Mouse (Mus musculus): ENCODE results near the gene Chrne. TPM values are rescaled to one million over a fixed set of nuclear protein-coding genes. Genes with fewer than 3 reads are reported as not detected.
"Not testable (repeated sequence)": the region's sequence is repeated elsewhere in the genome, so short reads cannot be mapped to it uniquely, and the experiment has no call there.

The Chrne gene
- polyA plus RNA-seq, 1 experiment from 2014 or later = not detected

- H3K27ac ChIP-seq (replicated peaks; ENCODE audit: low read depth, low read length) = no peak overlapping the region
- WGBS = 83% methylated on average over 9 of the region's 9 CpGs
- H3K9me3 ChIP-seq (ENCODE audit: control insufficient read depth, low read length) = no peaks in the 10 kb centered on the region
- peaks cover 3% of the 10 kb centered on the region for H3K4me1 ChIP-seq (ENCODE audit: control insufficient read depth, insufficient read depth, low read length)
- no peak overlapping the region for H3K4me2 ChIP-seq (ENCODE audit: low read depth, severe bottlenecking)
- no peak overlapping the region for H3K4me3 ChIP-seq (ENCODE audit: low read depth, low read length)
- no peak overlapping the region for H3K9ac ChIP-seq (ENCODE audit: low read length)
- H3K27me3 ChIP-seq (ENCODE audit: control insufficient read depth, insufficient read depth, low read length) = no peaks in the 10 kb centered on the region
- no peaks in the 10 kb centered on the region for H3K36me3 ChIP-seq (ENCODE audit: control insufficient read depth, insufficient read depth, low read length)
- DNase-seq (ENCODE audit: low spot score) (no peak), ATAC-seq (ENCODE audit: insufficient number of reproducible peaks, low FRiP score, low TSS enrichment, low read depth) (no peak)
Measured at GRCm38 (mm10) chr11:70579710-70580357, 39.2 kb downstream of the Chrne start.

GRCm38 (mm10) chr11:70578962-70579361 lies 40.1 kb downstream of the Chrne start:
- Histone ChIP-seq H3K4me3 (ENCODE audit: low read depth, low read length) (no peak overlapping the region), H3K9ac (ENCODE audit: low read length) (no peak overlapping the region), H3K4me2 (ENCODE audit: low read depth, severe bottlenecking) (no peak overlapping the region), H3K9me3 (ENCODE audit: control insufficient read depth, low read length) (no peaks in the 10 kb centered on the region), H3K27me3 (ENCODE audit: control insufficient read depth, insufficient read depth, low read length) (no peaks in the 10 kb centered on the region), H3K4me1 (ENCODE audit: control insufficient read depth, insufficient read depth, low read length) (0 out of 2 replicates have a peak, but pooled peaks cover 2% of the 10 kb centered on the region), H3K36me3 (ENCODE audit: control insufficient read depth, insufficient read depth, low read length) (no peaks in the 10 kb centered on the region), H3K27ac (replicated peaks; ENCODE audit: low read depth, low read length) (no peak overlapping the region)
- DNase-seq (ENCODE audit: low spot score) = no peak
- WGBS = 91% methylated on average over 6 of the region's 6 CpGs
- no peak for ATAC-seq (ENCODE audit: insufficient number of reproducible peaks, low FRiP score, low TSS enrichment, low read depth)

DNA sequence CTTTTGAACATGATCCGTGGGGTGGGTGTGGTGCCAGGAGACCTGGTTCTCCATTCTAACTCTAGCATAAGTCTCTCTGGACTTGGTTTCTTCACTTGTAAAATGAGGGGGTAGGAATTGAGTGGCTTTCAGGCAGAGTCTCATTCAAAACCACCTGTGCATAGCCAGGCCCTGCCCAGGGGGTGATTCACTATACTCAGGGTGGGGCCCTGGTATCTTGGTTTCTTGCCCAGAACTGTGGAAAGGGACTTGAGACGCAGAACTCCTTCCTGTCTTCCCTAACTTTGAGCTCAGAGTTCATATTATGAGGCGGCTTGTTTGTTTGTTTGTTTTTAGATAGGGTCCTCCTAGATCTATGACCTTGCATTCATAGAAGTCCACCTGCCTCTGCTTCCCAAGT lies 41.8 kb downstream of the Chrne start:
- Histone ChIP-seq H3K9me3 (ENCODE audit: control insufficient read depth, low read length) (no peaks in the 10 kb centered on the region), H3K4me2 (ENCODE audit: low read depth, severe bottlenecking) (no peak overlapping the region), H3K4me1 (ENCODE audit: control insufficient read depth, insufficient read depth, low read length) (0 out of 2 replicates have a peak, but pooled peaks cover 2% of the 10 kb centered on the region), H3K36me3 (ENCODE audit: control insufficient read depth, insufficient read depth, low read length) (no peaks in the 10 kb centered on the region), H3K9ac (ENCODE audit: low read length) (no peak overlapping the region), H3K27ac (replicated peaks; ENCODE audit: low read depth, low read length) (no peak overlapping the region), H3K4me3 (ENCODE audit: low read depth, low read length) (no peak overlapping the region), H3K27me3 (ENCODE audit: control insufficient read depth, insufficient read depth, low read length) (no peaks in the 10 kb centered on the region)
- ATAC-seq (ENCODE audit: insufficient number of reproducible peaks, low FRiP score, low TSS enrichment, low read depth) (no peak), DNase-seq (ENCODE audit: low spot score) (no peak)
- WGBS = 89% methylated on average over 3 of the region's 3 CpGs

- no peak for ATAC-seq (ENCODE audit: insufficient number of reproducible peaks, low FRiP score, low TSS enrichment, low read depth)
- 89% methylated on average over 6 of the region's 6 CpGs for WGBS
- no peaks in the 10 kb centered on the region for H3K27me3 ChIP-seq (ENCODE audit: control insufficient read depth, insufficient read depth, low read length)
Measured at GRCm38 (mm10) chr11:70573872-70574271, 45.1 kb downstream of the Chrne start.

DNA sequence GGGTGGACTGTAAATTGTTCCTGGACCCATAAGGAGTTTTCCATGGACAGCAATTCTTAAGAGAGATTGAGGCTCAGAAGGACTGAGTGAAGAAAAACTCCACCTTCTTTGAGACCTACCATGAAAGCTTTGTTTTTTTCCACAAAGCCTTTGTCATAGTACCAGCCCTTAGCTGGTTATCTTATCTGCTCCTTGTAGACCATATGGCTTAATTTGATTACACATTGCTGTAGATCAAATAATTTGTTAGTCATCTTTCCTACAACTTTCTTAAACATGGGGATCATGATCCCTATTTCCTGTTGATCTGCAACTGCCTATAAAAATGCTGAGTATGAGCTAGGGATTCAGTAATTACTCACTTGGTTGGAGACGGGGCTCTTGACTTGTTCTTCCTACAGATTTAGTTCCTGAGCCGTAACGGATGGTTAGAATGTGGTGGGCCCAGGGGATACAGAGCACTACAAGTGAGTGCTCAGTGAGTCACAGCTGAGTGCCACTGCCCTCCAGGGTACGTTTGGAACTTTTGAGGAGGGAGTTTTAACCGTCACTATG lies 46.6 kb downstream of the Chrne start:
- ATAC-seq (ENCODE audit: insufficient number of reproducible peaks, low FRiP score, low TSS enrichment, low read depth) (no peak), DNase-seq (ENCODE audit: low spot score) (no peak)
- Histone ChIP-seq H3K27ac (replicated peaks; ENCODE audit: low read depth, low read length) (no peak overlapping the region), H3K36me3 (ENCODE audit: control insufficient read depth, insufficient read depth, low read length) (peaks cover 2% of the 10 kb centered on the region; the same call in 1 of the 2 replicates), H3K4me3 (ENCODE audit: low read depth, low read length) (no peak overlapping the region), H3K9me3 (ENCODE audit: control insufficient read depth, low read length) (no peaks in the 10 kb centered on the region), H3K4me2 (ENCODE audit: low read depth, severe bottlenecking) (no peak overlapping the region), H3K9ac (ENCODE audit: low read length) (no peak overlapping the region), H3K27me3 (ENCODE audit: control insufficient read depth, insufficient read depth, low read length) (no peaks in the 10 kb centered on the region), H3K4me1 (ENCODE audit: control insufficient read depth, insufficient read depth, low read length) (0 out of 2 replicates have a peak, but pooled peaks cover 2% of the 10 kb centered on the region)
- 70% methylated on average over 5 of the region's 5 CpGs for WGBS

More at GRCm38 (mm10) chr11:70573872-70574271, 45.1 kb downstream of the Chrne start:
- no peak for DNase-seq (ENCODE audit: low spot score)
- H3K36me3 ChIP-seq (ENCODE audit: control insufficient read depth, insufficient read depth, low read length) = no peaks in the 10 kb centered on the region
- no peaks in the 10 kb centered on the region for H3K9me3 ChIP-seq (ENCODE audit: control insufficient read depth, low read length)
- 0 out of 2 replicates have a peak, but pooled peaks cover 2% of the 10 kb centered on the region for H3K4me1 ChIP-seq (ENCODE audit: control insufficient read depth, insufficient read depth, low read length)
- no peak overlapping the region for H3K4me3 ChIP-seq (ENCODE audit: low read depth, low read length)
- H3K9ac ChIP-seq (ENCODE audit: low read length) = no peak overlapping the region
- H3K27ac ChIP-seq (replicated peaks; ENCODE audit: low read depth, low read length) = no peak overlapping the region
- H3K4me2 ChIP-seq (ENCODE audit: low read depth, severe bottlenecking) = no peak overlapping the region

DNA sequence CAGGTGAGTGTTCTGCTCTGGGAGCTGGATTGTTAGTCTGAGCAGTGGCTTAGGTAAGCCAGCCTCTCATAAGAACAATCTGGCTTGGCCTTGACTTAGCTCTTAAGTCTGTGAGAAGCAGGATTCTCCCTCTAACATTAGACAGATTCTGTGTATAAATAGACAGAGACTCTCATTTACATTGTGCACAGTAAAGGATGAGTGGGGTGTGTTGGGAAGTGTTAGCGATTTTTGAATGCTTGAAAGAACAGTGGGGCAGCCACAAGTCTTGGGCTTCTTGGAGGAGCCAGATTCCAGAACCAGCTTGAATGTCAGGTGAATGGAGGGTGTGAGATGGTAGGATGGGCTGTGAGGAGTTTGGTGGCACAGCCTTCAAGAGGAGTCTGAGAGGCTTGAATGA lies 47.4 kb downstream of the Chrne start:
- Histone ChIP-seq H3K4me3 (ENCODE audit: low read depth, low read length) (no peak overlapping the region), H3K27me3 (ENCODE audit: control insufficient read depth, insufficient read depth, low read length) (no peaks in the 10 kb centered on the region), H3K4me2 (ENCODE audit: low read depth, severe bottlenecking) (no peak overlapping the region), H3K9me3 (ENCODE audit: control insufficient read depth, low read length) (no peaks in the 10 kb centered on the region), H3K36me3 (ENCODE audit: control insufficient read depth, insufficient read depth, low read length) (peaks cover 2% of the 10 kb centered on the region; the same call in 1 of the 2 replicates), H3K27ac (replicated peaks; ENCODE audit: low read depth, low read length) (no peak overlapping the region), H3K4me1 (ENCODE audit: control insufficient read depth, insufficient read depth, low read length) (peaks cover 5% of the 10 kb centered on the region; the same call in 1 of the 2 replicates), H3K9ac (ENCODE audit: low read length) (no peak overlapping the region)
- ATAC-seq (ENCODE audit: insufficient number of reproducible peaks, low FRiP score, low TSS enrichment, low read depth) (no peak), DNase-seq (ENCODE audit: low spot score) (no peak)
- 87% methylated on average over 1 of the region's 1 CpGs for WGBS

DNA sequence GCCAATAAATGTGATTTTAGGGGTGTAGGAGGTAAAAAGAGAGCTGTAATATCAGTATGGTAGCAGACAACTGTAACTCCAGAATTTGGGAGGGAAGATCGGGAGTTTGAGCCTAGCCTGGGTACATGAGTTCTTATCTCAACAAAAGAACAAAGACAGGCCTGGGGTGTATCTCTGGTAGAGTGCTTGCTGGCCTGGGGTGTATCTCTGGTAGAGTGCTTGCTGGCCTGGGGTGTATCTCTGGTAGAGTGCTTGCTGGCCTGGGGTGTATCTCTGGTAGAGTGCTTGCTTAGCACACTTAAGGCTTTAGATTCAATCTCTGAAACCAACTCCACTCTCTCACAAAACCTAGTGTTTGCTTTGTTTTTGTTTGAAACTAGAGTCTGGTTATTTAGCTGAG lies 48.4 kb downstream of the Chrne start:
- H3K27me3 ChIP-seq (ENCODE audit: control insufficient read depth, insufficient read depth, low read length); ATAC-seq (ENCODE audit: insufficient number of reproducible peaks, low FRiP score, low TSS enrichment, low read depth); H3K4me2 ChIP-seq (ENCODE audit: low read depth, severe bottlenecking); H3K9me3 ChIP-seq (ENCODE audit: control insufficient read depth, low read length); H3K36me3 ChIP-seq (ENCODE audit: control insufficient read depth, insufficient read depth, low read length); H3K27ac ChIP-seq (replicated peaks; ENCODE audit: low read depth, low read length); DNase-seq (ENCODE audit: low spot score); H3K9ac ChIP-seq (ENCODE audit: low read length); H3K4me3 ChIP-seq (ENCODE audit: low read depth, low read length): not testable (repeated sequence)
- H3K4me1 ChIP-seq (ENCODE audit: control insufficient read depth, insufficient read depth, low read length) = peaks cover 14% of the 10 kb centered on the region; the same call in 1 of the 2 replicates
- 97% methylated on average over 1 of the region's 1 CpGs for WGBS

- Histone ChIP-seq H3K4me1 (ENCODE audit: control insufficient read depth, insufficient read depth, low read length) (peaks cover 30% of the 10 kb centered on the region), H3K36me3 (ENCODE audit: control insufficient read depth, insufficient read depth, low read length) (peaks cover 2% of the 10 kb centered on the region; the same call in 1 of the 2 replicates), H3K9me3 (ENCODE audit: control insufficient read depth, low read length) (no peaks in the 10 kb centered on the region), H3K27me3 (ENCODE audit: control insufficient read depth, insufficient read depth, low read length) (no peaks in the 10 kb centered on the region), H3K27ac (replicated peaks; ENCODE audit: low read depth, low read length) (no peak overlapping the region), H3K9ac (ENCODE audit: low read length) (peak overlapping the region; percentile 12; the same call in 1 of the 2 replicates), H3K4me2 (ENCODE audit: low read depth, severe bottlenecking) (0 out of 2 replicates have a peak overlapping the region, but pooled peaks have one; percentile 10), H3K4me3 (ENCODE audit: low read depth, low read length) (no peak overlapping the region)
- ATAC-seq (ENCODE audit: insufficient number of reproducible peaks, low FRiP score, low TSS enrichment, low read depth) (no peak), DNase-seq (ENCODE audit: low spot score) (no peak)
- 57% methylated on average over 7 of the region's 7 CpGs for WGBS
Measured at GRCm38 (mm10) chr11:70566586-70566985, 52.4 kb downstream of the Chrne start.

All from limb, embryonic 11.5 days (tissue).